In the genomic region with DNA sequence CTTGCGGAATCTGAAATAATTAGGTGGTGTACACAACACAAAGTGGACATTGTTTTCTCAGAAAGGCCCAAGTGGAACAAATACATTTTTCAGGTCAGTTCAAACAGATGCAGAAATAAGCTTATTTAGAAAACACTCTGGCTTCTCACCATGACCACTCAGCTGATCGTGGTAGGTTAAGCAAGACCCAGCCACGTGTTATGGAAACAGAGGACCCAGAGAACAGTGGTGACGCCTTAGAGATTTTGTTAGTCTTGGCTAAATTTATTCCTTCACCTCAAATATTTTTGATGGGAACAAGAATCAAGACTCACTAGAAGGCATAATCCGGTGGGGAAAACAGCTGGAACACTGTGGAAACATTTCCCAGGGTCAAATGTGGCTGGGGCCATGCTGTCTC, we compare ENCODE assay signal across 14 mouse cellular contexts.
"Had no signal": no experiment of that assay in that cellular context is flagged by ENCODE, and none has a peak within 500 bp of the region (broad histone marks: within the 10 kb centered on the region; RNA-seq: fewer than 3 reads in every experiment).

No protein-coding gene starts in this region.

- H3K9ac ChIP-seq: liver, embryonic 15.5 days; midbrain, embryonic 12.5 days; neural tube, embryonic 13.5 days had no signal

- H3K4me1 ChIP-seq: limb, embryonic 10.5 days; liver, embryonic 15.5 days; midbrain, embryonic 12.5 days; neural tube, embryonic 13.5 days had no signal

- H3K4me3 ChIP-seq: limb, embryonic 10.5 days; liver, embryonic 15.5 days; midbrain, embryonic 12.5 days; neural tube, embryonic 13.5 days had no signal

- H3K9me3 ChIP-seq: limb, embryonic 10.5 days; liver, embryonic 15.5 days; midbrain, embryonic 12.5 days; neural tube, embryonic 13.5 days had no signal

- ATAC-seq: intestine, postnatal 0 days had no signal

- DNase-seq: kidney, adult 8-10 months; kidney, postnatal 25 days; layer of hippocampus, adult 9-11 months; retina, postnatal 1 day; right cerebral cortex, postnatal 4 days; spleen, adult 18-20 months; thymus, adult 18-20 months; thymus, postnatal 14 days had no signal

- H3K36me3 ChIP-seq: limb, embryonic 10.5 days; liver, embryonic 15.5 days; midbrain, embryonic 12.5 days; neural tube, embryonic 13.5 days had no signal

- H3K4me2 ChIP-seq: liver, embryonic 11.5 days; liver, embryonic 15.5 days; midbrain, embryonic 12.5 days; neural tube, embryonic 13.5 days had no signal

- H3K27ac ChIP-seq: limb, embryonic 10.5 days; liver, embryonic 15.5 days; midbrain, embryonic 12.5 days; neural tube, embryonic 13.5 days had no signal
